Mouse (Mus musculus): Measurements from ENCODE around the gene Wdr18. TPM values are rescaled to one million over a fixed set of nuclear protein-coding genes. Genes with fewer than 3 reads are reported as not detected.

Wdr18 gene
- polyA plus RNA-seq, 1 experiment from 2014 or later = 78.8 TPM

DNA sequence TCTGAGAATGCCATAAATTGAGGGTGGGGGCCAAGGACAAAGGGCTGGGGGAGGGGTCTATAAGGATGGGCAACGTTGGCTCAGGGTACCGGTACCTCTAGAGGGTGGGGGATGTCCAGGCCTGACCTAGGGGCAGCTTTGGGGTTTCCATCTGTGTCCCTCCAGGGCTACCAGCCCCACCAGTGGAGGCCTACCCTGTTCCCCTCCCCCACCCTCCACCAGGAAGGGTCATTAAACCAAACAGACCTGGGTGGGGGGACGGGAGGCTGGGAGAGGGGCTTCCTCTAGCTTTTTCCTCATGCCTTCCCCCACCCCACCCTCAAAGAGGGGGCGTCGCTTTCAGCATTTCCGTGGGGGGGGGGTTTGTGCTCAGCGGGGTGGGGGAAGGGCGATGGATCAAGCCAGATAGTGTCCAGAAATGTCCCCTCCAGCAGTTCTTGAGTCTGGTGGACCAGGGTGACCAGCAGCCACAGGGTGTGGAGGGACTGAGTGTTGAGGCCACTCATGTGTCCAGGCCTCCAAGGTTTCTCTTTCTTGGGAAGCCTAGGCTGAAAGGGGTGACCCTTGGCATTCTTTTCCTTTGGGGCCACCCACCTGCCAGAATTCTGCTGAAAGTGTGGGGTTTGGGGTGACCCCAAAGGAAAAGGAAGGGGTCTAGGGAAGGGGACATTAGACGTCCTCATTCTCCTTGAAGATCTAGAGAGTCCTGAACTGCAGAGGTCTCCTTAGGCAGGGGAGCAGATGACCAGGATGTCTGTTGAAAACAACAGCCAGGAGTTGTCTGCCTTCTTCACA is 30.8 kb upstream of the Wdr18 start:
- Histone ChIP-seq H3K36me3 (peaks cover 34% of the 10 kb centered on the region), H3K27ac (ENCODE audit: poor library complexity, severe bottlenecking) (peak overlapping the region; percentile 98), H3K9me3 (replicated peaks) (no peaks in the 10 kb centered on the region), H3K4me2 (peak overlapping the region; percentile 80), H3K4me3 (peak overlapping the region; percentile 94), H3K27me3 (replicated peaks) (0 out of 2 replicates have a peak, but pooled peaks cover 2% of the 10 kb centered on the region), H3K9ac (peak overlapping the region; percentile 96), H3K4me1 (replicated peaks) (peaks cover 67% of the 10 kb centered on the region)
- no peak for ATAC-seq (ENCODE audit: insufficient number of reproducible peaks, low FRiP score)
- WGBS = 22% methylated on average over 9 of the region's 9 CpGs

DNA sequence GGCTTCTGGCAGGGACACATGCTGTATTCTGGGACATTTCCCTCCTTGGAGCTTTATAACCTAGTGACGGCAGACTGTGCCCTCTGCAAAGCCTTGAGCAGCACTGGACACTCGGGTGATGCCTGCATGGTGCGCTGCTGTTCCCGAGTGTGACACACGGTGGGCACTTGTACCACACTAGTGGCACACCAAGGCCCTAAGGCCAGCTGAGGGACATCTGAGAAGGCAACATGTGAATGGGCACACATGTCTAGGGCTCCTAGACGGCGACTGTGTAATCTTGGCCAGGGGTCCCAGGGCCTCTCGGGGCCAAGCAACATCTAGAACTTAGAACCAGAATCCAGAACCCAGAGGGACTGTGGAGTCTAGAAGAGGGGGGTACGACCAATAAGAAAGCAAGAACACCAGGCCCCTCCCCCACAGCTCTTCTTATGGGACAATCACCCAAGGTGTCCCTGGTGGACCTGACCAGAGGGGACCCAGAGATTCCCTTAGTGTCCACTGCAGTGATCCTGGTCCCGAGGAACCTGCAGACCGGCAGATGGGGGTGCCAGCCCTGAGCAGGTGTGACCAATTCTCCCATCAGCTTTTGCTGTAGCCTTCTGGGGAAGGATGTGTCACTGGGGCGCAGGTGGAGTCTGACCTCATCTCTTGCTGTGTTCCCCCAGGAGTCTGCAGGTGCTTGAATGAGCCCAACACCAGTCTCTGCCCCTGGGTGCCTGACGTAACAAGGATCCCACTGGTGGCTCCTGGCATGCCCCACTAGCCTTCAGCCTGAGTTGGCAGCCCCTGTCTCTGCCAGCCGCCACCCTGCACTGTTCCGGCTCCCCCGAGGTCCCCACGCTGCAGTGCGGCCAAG is 29.8 kb upstream of the Wdr18 start:
- H3K4me3 ChIP-seq = no peak overlapping the region
- H3K36me3 ChIP-seq = peaks cover 40% of the 10 kb centered on the region
- ATAC-seq (ENCODE audit: insufficient number of reproducible peaks, low FRiP score) = no peak
- no peaks in the 10 kb centered on the region for H3K27me3 ChIP-seq (replicated peaks)
- H3K27ac ChIP-seq (ENCODE audit: poor library complexity, severe bottlenecking) = peak overlapping the region; percentile 98
- H3K4me1 ChIP-seq (replicated peaks) = peaks cover 78% of the 10 kb centered on the region
- peak overlapping the region; percentile 96; the same call in 1 of the 2 replicates for H3K9ac ChIP-seq
- no peaks in the 10 kb centered on the region for H3K9me3 ChIP-seq (replicated peaks)
- WGBS = 87% methylated on average over 18 of the region's 18 CpGs
- peak overlapping the region; percentile 80; the same call in 1 of the 2 replicates for H3K4me2 ChIP-seq

DNA sequence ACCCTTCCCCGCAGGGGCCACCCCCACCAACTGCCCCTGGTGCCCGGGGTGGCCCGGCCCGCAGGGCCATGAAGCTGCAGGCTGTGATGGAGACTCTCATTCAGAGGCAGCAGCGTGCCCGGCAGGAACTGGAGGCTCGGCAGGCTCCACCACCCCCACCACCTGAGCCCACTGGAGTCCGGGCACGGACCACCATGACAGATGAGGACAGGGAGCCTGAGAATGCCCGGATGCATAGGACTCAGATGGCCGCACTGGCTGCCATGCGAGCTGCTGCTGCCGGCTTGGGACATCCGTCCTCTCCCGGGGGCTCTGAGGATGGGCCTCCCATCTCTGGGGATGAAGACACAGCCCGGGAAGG is 29.1 kb upstream of the Wdr18 start:
- Histone ChIP-seq H3K4me3 (no peak overlapping the region), H3K27me3 (replicated peaks) (no peaks in the 10 kb centered on the region), H3K9ac (no peak overlapping the region), H3K27ac (ENCODE audit: poor library complexity, severe bottlenecking) (no peak overlapping the region), H3K9me3 (replicated peaks) (no peaks in the 10 kb centered on the region), H3K4me1 (replicated peaks) (peaks cover 80% of the 10 kb centered on the region), H3K4me2 (no peak overlapping the region), H3K36me3 (peaks cover 43% of the 10 kb centered on the region)
- 87% methylated on average over 16 of the region's 16 CpGs for WGBS
- ATAC-seq (ENCODE audit: insufficient number of reproducible peaks, low FRiP score) = no peak

DNA sequence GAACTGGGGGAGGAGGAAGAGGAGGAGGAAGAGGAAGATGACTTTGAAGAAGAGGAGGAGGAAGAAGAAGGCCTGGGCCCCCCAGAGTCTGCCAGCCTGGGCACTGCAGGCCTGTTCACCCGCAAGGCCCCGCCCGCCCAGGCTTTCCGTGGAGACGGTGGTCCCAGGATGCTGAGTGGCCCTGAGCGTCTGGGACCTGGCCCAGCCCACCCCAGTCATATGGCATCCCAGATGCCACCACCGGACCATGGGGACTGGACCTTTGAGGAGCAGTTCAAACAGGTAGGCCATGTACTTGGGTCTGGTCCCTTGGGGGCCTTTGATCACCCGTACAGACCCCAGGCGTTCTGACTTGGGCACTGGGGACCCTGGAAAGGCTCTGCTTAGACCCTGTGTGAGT is 28.2 kb upstream of the Wdr18 start:
- Histone ChIP-seq H3K36me3 (peaks cover 43% of the 10 kb centered on the region), H3K9me3 (replicated peaks) (no peaks in the 10 kb centered on the region), H3K4me3 (no peak overlapping the region), H3K27me3 (replicated peaks) (no peaks in the 10 kb centered on the region), H3K9ac (no peak overlapping the region), H3K4me2 (peak overlapping the region; percentile 49; the same call in 1 of the 2 replicates), H3K27ac (ENCODE audit: poor library complexity, severe bottlenecking) (no peak overlapping the region), H3K4me1 (replicated peaks) (peaks cover 82% of the 10 kb centered on the region)
- 78% methylated on average over 9 of the region's 9 CpGs for WGBS
- ATAC-seq (ENCODE audit: insufficient number of reproducible peaks, low FRiP score) = no peak

DNA sequence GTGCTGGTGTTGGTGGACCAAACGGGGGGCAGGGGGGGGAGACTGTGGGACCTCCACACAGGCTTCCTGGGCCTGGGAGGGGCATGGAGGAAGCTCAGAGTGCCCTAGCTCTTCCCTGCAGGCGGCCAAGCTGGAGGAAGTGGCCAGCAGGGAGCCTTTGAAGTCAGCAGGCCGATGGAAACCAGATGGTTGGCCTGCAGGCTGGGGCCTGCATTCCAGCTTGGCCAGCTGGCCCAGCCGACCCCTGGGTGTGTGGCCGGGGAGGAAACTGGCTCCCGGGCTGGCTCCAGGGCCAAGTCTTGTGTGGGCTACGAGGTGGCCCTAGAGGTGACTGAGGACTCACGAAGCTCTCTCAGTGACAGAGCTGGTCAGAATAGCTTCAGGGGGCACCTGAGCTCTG is 27.2 kb upstream of the Wdr18 start:
- peak; percentile 17; the same call in 1 of the 2 replicates for ATAC-seq (ENCODE audit: insufficient number of reproducible peaks, low FRiP score)
- H3K36me3 ChIP-seq = peaks cover 48% of the 10 kb centered on the region
- peaks cover 91% of the 10 kb centered on the region for H3K4me1 ChIP-seq (replicated peaks)
- H3K4me2 ChIP-seq = peak overlapping the region; percentile 49
- no peaks in the 10 kb centered on the region for H3K9me3 ChIP-seq (replicated peaks)
- 0 out of 2 replicates have a peak overlapping the region, but pooled peaks have one; percentile 4 for H3K4me3 ChIP-seq
- H3K27ac ChIP-seq (ENCODE audit: poor library complexity, severe bottlenecking) = peak overlapping the region; percentile 75
- WGBS = 10% methylated on average over 8 of the region's 8 CpGs
- H3K27me3 ChIP-seq (replicated peaks) = no peaks in the 10 kb centered on the region
- peak overlapping the region; percentile 46 for H3K9ac ChIP-seq

DNA sequence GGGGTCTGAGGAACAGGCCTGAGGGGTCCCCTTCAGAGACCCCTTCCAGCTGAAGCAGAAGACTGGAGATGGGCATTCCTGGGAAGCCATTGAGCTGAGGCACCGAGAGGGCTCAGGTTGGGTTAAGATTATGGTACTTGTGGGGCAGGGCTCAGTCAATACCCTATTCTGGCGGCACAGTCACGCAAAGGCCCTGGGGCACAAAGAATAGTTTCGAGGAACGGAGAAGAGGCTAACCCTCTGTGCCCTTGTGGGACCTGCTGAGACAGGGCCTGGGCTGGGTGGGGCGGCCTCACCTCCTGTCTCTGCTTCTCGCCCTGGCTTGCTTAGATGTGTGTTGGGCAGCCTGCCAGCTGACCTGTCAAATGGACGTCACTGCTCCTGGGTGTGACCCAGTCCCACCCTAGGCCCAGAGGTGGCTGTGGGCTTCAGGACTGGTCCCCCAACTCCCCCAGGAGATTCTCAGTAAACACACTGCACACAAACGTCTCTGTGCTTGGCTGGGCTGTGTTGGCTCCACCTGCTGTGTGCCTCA is 26.7 kb upstream of the Wdr18 start:
- Histone ChIP-seq H3K4me3 (0 out of 2 replicates have a peak overlapping the region, but pooled peaks have one; percentile 4), H3K9me3 (replicated peaks) (no peaks in the 10 kb centered on the region), H3K4me1 (replicated peaks) (peaks cover 96% of the 10 kb centered on the region), H3K4me2 (peak overlapping the region; percentile 49), H3K27me3 (replicated peaks) (no peaks in the 10 kb centered on the region), H3K27ac (ENCODE audit: poor library complexity, severe bottlenecking) (peak overlapping the region; percentile 75), H3K9ac (peak overlapping the region; percentile 46), H3K36me3 (peaks cover 53% of the 10 kb centered on the region)
- 50% methylated on average over 9 of the region's 9 CpGs for WGBS
- no peak for ATAC-seq (ENCODE audit: insufficient number of reproducible peaks, low FRiP score)

DNA sequence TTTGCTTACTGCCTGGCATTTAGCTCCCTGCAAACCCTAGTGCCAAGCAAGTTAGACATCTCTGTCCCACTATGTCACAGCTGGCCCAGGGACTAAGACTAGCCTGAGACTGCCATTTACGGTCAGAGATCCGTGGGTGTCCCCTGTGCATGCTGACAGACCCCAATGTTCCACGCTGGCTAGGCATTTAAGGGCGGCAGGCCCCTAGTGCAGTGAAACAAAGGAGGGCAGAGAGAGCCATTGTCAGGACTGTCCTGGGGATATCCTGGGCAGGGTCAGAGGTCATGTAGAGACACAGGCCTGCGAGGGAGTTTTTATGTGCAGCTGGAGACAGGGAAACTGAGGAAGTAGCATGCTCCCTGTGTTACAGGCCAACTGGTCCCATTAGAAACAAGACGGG is 26.1 kb upstream of the Wdr18 start:
- WGBS = 75% methylated on average over 6 of the region's 6 CpGs
- Histone ChIP-seq H3K9ac (0 out of 2 replicates have a peak overlapping the region, but pooled peaks have one; percentile 46), H3K9me3 (replicated peaks) (no peaks in the 10 kb centered on the region), H3K27me3 (replicated peaks) (no peaks in the 10 kb centered on the region), H3K4me2 (0 out of 2 replicates have a peak overlapping the region, but pooled peaks have one; percentile 49), H3K27ac (ENCODE audit: poor library complexity, severe bottlenecking) (peak overlapping the region; percentile 75; the same call in 1 of the 2 replicates), H3K36me3 (peaks cover 55% of the 10 kb centered on the region), H3K4me3 (no peak overlapping the region), H3K4me1 (replicated peaks) (peaks cover 97% of the 10 kb centered on the region)
- no peak for ATAC-seq (ENCODE audit: insufficient number of reproducible peaks, low FRiP score)

DNA sequence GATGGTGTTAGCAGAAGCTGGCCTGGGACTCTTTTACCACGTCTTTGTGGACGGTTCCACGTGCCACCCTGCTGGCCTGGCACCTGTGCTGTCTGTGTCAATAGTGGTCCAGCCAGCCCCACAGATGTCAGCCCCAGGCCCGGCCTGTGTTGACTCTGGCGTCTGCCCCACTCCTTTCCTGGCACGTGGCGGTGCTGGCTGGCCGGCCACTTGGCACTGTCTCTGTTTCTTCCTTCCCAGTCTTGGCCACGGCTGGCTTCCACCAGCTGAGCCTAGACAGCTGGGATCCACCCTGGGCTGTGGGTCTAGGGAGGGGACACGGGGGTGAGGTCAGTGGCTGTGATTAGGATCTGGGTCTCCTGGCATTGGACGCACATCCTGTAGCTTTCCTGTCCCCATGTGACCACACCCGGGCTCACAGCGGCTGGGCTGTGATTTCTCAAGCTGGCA is 25.7 kb upstream of the Wdr18 start:
- peaks cover 59% of the 10 kb centered on the region for H3K36me3 ChIP-seq
- no peak overlapping the region for H3K9ac ChIP-seq
- no peak overlapping the region for H3K4me3 ChIP-seq
- H3K4me2 ChIP-seq = no peak overlapping the region
- H3K27me3 ChIP-seq (replicated peaks) = no peaks in the 10 kb centered on the region
- ATAC-seq (ENCODE audit: insufficient number of reproducible peaks, low FRiP score) = peak; percentile 51
- no peaks in the 10 kb centered on the region for H3K9me3 ChIP-seq (replicated peaks)
- peaks cover 96% of the 10 kb centered on the region for H3K4me1 ChIP-seq (replicated peaks)
- 58% methylated on average over 13 of the region's 13 CpGs for WGBS
- H3K27ac ChIP-seq (ENCODE audit: poor library complexity, severe bottlenecking) = 0 out of 2 replicates have a peak overlapping the region, but pooled peaks have one; percentile 3

DNA sequence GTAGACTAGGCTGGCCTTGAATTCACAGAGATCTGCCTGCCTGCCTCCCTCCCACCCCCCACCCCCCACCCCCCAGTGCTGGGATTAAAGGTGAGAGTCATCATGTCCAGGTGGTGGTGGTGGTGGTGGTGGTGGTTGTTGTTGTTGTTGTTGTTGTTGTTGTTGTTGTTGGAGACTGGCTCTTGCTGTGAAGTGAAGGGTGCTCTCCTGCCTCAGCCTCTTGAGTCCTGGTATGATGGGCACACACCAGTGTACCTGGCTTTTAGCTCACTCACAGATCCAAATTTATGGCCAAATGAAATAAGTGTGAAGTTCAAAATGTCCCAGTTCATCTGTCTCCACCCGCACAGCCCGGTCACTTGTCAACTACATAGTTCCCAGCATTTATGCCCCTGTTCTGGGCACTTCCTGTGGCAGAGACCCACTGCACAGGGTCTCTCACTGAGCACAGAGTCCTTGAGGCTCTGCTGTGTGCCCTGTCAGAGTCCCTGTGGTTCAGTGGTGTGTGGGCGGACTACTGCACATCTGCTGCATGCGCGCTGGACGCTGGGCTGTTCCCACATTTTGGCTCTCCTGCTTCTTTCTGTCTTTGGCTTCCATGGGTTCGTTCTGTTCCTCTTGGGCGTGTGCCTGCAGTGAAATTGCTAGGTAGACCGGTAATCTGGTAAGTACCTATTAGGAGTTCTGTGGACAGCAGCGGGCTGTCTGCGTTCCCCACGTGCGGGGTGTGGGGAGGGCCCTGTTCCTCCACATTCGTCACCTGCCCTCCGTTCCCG is 25.0 kb upstream of the Wdr18 start:
- peaks cover 63% of the 10 kb centered on the region for H3K36me3 ChIP-seq
- no peak for ATAC-seq (ENCODE audit: insufficient number of reproducible peaks, low FRiP score)
- peaks cover 96% of the 10 kb centered on the region for H3K4me1 ChIP-seq (replicated peaks)
- H3K9ac ChIP-seq = no peak overlapping the region
- no peak overlapping the region for H3K4me3 ChIP-seq
- 92% methylated on average over 16 of the region's 16 CpGs for WGBS
- H3K27me3 ChIP-seq (replicated peaks) = no peaks in the 10 kb centered on the region
- 0 out of 2 replicates have a peak overlapping the region, but pooled peaks have one; percentile 3 for H3K27ac ChIP-seq (ENCODE audit: poor library complexity, severe bottlenecking)
- H3K9me3 ChIP-seq (replicated peaks) = no peaks in the 10 kb centered on the region
- no peak overlapping the region for H3K4me2 ChIP-seq

DNA sequence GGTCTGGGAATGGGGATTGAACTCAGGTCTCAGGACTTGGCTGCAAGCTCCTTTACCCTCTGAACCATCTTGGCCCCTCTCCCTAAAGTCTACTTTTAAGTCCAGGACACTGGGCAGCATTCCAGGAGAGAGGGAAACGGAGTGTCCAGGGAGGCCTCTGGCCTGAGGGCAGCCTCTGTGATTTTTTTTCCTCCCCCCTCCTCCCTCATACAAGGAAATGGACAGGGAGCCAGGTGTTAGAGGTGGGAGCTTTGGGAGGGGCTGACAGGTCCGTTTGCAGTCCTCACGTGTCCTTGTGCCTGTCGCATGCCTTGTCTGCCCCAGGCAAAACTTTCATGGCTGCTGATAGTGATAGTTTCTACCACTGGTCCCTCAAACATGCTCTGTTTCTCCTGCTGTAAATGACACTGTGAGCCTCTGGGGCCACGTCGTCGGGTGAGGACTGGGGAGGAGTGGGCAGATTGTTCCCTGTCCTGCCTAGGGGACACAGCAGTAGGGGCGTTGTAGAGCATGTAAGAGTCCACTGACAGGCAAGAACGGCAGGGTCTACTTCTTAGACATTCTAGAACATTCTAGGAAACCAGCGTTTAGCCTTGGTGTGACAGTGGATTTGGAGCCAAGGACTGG is 23.6 kb upstream of the Wdr18 start:
- 47% methylated on average over 10 of the region's 10 CpGs for WGBS

More for the DNA sequence above, 23.6 kb upstream of the Wdr18 start:
- H3K27me3 ChIP-seq (replicated peaks) = no peaks in the 10 kb centered on the region
- H3K9me3 ChIP-seq (replicated peaks) = no peaks in the 10 kb centered on the region
- ATAC-seq (ENCODE audit: insufficient number of reproducible peaks, low FRiP score) = no peak
- peak overlapping the region; percentile 43 for H3K4me2 ChIP-seq
- peaks cover 97% of the 10 kb centered on the region for H3K4me1 ChIP-seq (replicated peaks)
- peaks cover 58% of the 10 kb centered on the region for H3K36me3 ChIP-seq
- H3K4me3 ChIP-seq = peak overlapping the region; percentile 5; the same call in 1 of the 2 replicates
- H3K9ac ChIP-seq = 0 out of 2 replicates have a peak overlapping the region, but pooled peaks have one; percentile 13
- peak overlapping the region; percentile 73 for H3K27ac ChIP-seq (ENCODE audit: poor library complexity, severe bottlenecking)

All from heart, embryonic 12.5 days (tissue).